Mouse (Mus musculus) lung, postnatal 14 days (tissue): ENCODE measurements around the gene Tnfaip2.

Experiments used
- DNase-seq: peaks from one replicate; pipeline ENCODE4 v3.0.0; 2021

The Tnfaip2 gene

GRCm38 (mm10) chr12:111445890-111446613 lies 3.8 kb downstream of the Tnfaip2 start:
- no peak for DNase-seq

DNA sequence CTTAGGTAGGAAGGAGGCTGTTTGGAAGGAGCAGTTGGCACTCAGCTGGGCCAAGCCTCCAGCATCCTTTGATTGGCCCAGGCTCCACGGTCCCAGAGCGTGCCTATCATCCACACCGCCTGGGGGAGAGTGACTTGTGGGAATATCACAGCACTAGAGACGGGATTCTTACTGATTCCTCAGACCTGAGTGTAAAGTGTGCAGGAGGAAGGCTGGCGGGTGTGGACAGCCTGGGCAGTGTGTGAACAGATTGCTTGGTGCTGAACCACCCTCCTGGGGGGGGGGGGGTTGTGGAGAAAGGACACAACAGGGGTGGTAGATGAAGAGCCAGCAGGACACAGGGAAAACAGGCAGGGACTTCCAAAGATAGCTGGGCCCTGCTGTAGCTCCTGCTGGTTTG lies 4.5 kb downstream of the Tnfaip2 start:
- no peak for DNase-seq

DNA sequence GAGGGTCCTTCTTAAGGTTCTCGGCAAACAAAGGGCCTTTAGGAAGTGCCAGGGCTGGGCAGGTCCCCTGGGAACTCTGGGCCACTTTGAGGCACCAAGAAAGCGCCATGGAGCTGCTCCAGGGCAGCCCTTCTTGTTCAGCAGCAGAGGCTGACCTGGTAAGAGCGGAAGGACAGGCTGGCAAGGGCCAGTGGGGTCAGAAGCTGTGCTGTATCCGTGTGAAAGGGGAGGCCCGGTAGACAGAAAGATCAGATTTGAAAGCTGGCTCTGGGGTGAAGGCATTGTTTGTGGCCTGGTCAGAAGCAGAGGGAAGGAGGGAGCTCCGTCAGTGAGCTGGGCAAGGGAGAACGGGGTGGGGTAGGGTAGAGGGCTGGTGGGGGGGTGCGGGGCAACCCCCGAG lies 5.1 kb downstream of the Tnfaip2 start:
- DNase-seq, result no peak

GRCm38 (mm10) chr12:111447898-111448760 lies 5.9 kb downstream of the Tnfaip2 start:
- DNase-seq, result no peak

DNA sequence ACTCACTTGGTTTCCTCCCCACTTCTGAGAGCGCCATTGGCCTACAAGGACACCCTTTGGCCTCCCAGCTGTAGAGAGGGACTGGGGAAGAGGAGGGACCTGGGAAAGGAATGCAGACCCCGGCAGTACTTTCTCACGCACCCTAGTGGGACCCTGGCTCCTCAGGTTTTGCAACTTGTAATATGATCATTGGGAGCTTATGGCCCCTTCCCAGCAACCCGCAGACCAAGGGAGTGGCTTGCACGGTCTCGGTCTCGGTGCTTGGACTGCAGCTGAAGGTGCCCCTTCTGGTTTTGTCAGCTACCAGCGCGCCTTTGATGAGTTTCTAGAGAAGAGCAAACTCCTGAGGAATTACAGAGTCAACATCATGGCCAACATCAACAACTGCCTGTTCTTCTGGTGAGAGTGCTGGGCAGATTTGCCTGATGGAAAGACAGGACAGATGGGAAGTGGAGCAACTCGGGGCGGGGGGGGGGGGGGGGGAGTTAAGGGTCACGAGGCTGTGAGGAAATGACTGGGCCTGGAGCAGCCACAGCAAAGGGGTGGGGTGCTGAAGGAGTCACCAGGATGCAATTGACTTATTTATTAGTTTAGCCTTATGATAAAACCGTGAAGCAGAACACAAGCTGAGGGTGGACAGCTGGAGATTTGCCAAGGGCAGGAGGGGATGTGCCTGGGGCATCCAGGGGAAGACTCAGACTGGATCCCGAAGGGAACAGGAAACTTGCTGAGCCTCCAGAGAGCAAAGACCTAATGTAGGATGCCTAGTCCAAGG lies 6.8 kb downstream of the Tnfaip2 start:
- no peak for DNase-seq

- DNase-seq, result no peak
These were observed 8.1 kb downstream of the Tnfaip2 start for GRCm38 (mm10) chr12:111450359-111450758.

GRCm38 (mm10) chr12:111451561-111451960 lies 9.3 kb downstream of the Tnfaip2 start:
- DNase-seq, result no peak

DNA sequence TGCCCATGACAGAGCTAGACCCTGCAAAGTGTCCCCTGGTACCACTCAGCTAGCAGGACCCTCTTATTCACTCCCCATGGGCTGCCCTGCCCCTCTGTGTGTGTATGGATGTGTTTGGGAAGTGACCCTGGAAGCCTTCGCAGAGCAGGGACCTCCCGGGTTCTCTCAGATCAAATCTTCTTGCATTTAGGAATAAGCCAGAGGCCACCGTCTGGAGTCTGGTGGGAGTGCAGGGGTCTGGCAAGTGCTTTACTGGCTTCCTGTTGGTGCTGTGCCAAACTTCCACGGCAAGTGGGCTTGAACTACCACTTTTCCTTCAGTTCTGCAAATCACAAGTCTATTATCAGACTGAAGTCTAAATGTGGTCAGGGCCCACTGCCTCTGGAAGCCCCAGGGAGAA lies 11.8 kb downstream of the Tnfaip2 start:
- DNase-seq, result no peak

DNA sequence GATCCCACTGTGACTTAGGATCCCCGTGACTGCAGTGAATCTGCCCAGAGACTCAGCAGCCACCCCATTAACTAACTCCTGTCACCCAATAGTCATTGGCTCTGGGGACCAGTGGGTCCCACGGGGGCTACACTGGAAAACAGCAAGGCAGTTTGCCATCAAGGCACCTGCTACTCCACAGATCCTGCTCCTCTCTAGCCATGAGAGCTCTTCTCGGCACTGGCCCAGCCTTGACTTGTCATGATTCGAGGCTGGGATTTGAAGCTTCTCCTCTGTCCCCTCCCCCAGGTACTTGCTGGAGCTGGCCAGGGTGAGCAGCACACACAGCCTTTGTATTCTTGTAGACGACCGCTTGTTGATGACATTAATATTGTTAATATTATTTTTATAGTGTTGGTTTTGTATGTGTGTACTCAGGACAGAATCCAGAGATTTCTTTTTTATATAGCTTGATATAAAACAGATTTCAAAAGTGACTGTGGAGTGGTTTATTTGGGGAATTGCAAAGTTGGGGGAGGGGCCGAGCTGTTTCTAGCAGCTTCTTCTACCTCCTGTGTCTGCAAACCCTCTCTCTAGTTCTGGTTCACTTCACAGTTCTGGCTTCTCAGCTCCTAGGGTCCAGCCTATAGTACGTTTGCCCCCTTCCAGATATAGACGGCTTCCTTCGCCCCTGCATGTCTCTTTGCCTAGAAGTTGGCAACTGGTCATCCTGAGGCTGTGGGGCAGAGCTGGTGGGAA lies 12.4 kb downstream of the Tnfaip2 start:
- no peak for DNase-seq

DNA sequence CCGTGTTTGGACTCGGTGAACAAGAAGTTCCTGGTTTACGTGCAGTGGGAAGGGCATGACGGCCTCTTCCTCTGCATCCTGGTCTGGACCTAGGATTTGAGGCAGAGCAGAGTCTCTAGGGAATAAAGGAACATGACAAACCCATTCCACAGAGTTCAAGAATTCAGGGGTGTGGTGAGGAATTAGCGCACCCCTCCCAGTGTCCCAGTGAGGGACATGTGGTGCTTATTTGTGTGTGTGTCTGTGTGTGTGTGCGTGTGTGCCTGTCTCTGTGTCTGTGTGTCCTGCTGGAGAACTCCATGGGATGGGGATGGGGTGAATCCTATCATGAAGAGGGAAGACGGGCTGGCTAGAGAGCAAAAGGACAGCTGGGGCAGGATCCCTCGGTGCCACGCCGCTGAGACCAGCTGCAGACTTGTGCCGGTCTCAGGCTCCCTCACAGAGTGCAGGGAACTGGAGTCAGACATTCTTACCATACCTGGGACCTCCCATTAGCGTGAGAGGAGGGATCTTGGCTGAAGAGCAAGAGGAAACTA lies 13.1 kb downstream of the Tnfaip2 start:
- DNase-seq, result no peak

- DNase-seq, result no peak
These were observed 13.6 kb downstream of the Tnfaip2 start for GRCm38 (mm10) chr12:111455860-111456259.

GRCm38 (mm10) chr12:111457742-111458141 lies 15.5 kb downstream of the Tnfaip2 start:
- no peak for DNase-seq

GRCm38 (mm10) chr12:111463570-111463969 lies 21.3 kb downstream of the Tnfaip2 start:
- no peak for DNase-seq

DNA sequence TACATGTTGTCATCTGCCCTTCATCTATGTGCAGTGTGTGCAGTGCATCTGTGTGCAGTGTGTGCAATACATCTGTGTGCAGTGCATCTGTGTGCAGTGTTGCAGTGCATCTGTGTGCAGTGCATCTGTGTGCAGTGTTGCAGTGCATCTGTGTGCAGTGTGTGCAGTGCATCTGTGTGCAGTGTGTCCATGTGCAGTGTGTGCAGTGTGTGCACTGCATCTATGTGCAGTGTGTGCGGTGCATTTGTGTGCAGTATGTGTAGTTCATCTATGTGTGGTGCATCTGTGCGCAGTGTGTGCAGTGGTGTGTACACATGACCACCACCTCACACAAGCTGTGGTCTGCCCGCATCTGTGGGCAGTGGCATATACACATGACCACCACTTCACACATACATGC lies 24.1 kb downstream of the Tnfaip2 start:
- no peak for DNase-seq

DNA sequence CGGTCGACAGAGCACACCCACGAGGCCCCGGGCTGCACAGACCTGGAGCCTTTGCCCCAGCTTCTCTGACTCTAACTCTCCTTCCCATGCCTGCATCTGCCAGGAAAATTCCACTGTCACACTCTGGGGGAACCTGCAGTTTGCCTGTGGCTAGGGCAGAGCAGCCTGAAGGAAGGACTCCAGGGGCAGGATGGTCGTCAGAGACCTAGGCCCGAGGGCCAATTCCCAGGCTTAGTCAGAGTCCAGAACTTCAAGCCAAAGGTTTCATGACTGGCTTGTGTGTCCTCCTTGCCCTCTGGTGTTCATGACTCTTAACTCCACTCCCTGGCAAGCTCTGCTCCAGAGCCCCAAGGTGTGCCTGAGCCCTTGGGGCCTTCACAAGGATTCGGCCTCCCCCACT lies 25.9 kb downstream of the Tnfaip2 start:
- no peak for DNase-seq

DNA sequence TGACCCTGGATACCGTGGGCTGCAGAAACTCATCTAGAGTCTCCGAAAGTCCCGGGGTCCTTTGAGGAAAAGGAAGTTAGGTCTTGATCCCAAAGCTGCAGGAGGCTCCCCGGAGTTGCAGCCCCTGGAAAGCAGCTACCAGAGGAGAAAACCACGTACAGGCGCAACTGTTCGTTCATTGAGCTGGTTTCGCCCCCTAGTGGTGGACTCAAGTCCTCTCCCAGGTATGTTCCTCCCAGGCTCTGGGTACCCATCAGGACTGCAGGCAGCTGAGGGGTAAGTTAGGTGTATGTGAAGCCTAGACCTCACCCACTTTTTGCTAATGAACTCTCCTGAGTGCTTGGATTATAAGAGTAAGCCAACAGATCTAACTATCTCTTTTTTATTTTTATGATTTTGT lies 27.2 kb downstream of the Tnfaip2 start:
- peak; percentile 86 for DNase-seq

GRCm38 (mm10) chr12:111471119-111471518 lies 28.9 kb downstream of the Tnfaip2 start:
- no peak for DNase-seq

DNA sequence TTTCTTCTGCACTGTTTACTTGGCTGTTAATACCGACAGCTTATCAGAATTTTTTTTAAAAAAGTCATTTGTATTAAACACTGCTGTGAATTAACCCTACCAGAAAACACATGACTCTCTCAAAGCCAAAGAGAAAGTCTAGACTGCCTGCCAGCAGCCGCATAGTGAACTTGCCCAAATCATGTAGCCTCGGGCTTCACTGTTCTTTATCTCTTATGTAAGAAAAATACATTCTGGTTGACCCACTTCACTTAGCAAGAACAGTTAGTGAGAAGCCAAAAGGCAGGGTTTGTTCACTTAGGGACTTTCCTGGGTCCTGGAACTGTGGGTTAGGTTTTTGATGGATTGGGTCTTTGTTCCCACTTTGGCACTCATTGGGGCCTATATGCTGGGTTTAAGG lies 29.5 kb downstream of the Tnfaip2 start:
- DNase-seq, result no peak

DNA sequence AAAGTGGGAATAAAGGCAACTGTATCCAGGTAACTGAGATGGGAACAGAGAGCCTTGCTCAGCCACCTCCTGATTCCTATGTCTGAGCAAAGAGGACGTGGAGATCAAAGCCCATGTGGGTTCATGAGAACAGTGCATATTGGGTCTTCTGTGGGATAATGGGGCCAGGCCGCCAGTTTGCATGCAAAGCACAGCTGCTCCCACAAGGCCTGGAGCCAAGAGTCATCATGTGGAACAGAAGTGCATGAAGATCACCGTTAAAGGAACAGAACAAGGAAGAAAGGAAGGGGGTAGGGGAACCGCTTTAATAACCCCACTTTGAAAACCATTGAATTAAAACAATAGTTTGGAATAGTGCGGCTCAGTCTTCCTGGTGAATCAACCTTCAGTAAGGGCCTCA lies 30.6 kb downstream of the Tnfaip2 start:
- no peak for DNase-seq

GRCm38 (mm10) chr12:111474384-111474783 lies 32.1 kb downstream of the Tnfaip2 start:
- no peak for DNase-seq

- DNase-seq, result peak; percentile 69
These were observed 32.8 kb downstream of the Tnfaip2 start for GRCm38 (mm10) chr12:111474893-111475643.

DNA sequence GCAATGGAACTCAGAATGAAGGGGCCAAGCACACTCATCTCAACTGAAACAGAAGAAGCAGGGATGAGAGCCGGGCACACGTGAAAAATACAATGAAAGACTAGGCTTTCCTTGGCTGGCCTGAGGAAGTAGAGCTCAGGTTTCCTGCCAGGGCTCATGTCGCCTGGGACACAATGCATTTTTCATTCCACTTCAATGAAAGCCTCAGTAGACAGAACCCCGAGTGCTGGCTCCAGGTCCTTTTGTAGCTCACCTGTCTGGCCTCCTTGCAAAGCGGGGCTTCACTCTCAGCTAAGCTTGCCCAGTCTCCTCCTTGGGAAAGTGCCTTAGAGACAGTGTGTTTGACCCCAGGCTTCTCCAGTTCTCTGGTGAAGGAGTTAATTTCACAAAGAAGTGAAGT lies 36.7 kb downstream of the Tnfaip2 start:
- DNase-seq, result no peak
